Mouse (Mus musculus) limb, embryonic 14.5 days (tissue): Measurements from ENCODE around the gene Gm20425. TPM values are rescaled to one million over a fixed set of nuclear protein-coding genes. Genes with fewer than 3 reads are reported as not detected.
A peak's percentile ranks its signal among the peaks of the same experiment; 100 is the strongest.

ENCODE experiments used
- ATAC-seq: fragments of 200-750 bp; cut with Nextera tagmentation; 2 replicates; pipeline ENCODE4 v1.8.0; 2017; ENCODE audit warnings: low read depth, moderate number of reproducible peaks, moderate TSS enrichment; ENCODE audit not compliant: low FRiP score
- DNase-seq: peaks from one replicate; pipeline ENCODE4 v3.0.0-alpha.2; 2015; ENCODE audit warnings: low spot score
- H3K27ac ChIP-seq: fragments of 300-500 bp; sonication (generic); replicated peaks from 2 replicates; pipeline ENCODE4 v1.5.1; 2014; ENCODE audit warnings: low read depth, mild to moderate bottlenecking, low read length, moderate library complexity, mixed read lengths
- H3K27me3 ChIP-seq: fragments of 300-500 bp; sonication (generic); 2 replicates; pipeline ENCODE4 v1.6.1; 2014; ENCODE audit warnings: low read length, mixed read lengths; ENCODE audit not compliant: control insufficient read depth, insufficient read depth
- H3K36me3 ChIP-seq: fragments of 300-500 bp; sonication (generic); 2 replicates; pipeline ENCODE4 v1.6.1; 2014; ENCODE audit warnings: mild to moderate bottlenecking, low read length, moderate library complexity, mixed read lengths; ENCODE audit not compliant: control insufficient read depth, insufficient read depth
- H3K4me1 ChIP-seq: fragments of 300-500 bp; sonication (generic); 2 replicates; pipeline ENCODE4 v1.6.1; 2014; ENCODE audit warnings: antibody characterized with exemption, low read length, mixed read lengths; ENCODE audit not compliant: control insufficient read depth, insufficient read depth
- H3K4me2 ChIP-seq: fragments of 300-500 bp; sonication (generic); replicated peaks from 2 replicates; pipeline ENCODE4 v1.6.1; 2014; ENCODE audit warnings: low read depth, mild to moderate bottlenecking, low read length, moderate library complexity; ENCODE audit not compliant: severe bottlenecking
- H3K4me3 ChIP-seq: fragments of 300-500 bp; sonication (generic); replicated peaks from 2 replicates; pipeline ENCODE4 v1.5.1; 2014; ENCODE audit warnings: low read length
- H3K9ac ChIP-seq: fragments of 300-500 bp; sonication (generic); 2 replicates; pipeline ENCODE4 v1.6.1; 2014; ENCODE audit warnings: mild to moderate bottlenecking, low read depth, low read length, moderate library complexity; ENCODE audit not compliant: severe bottlenecking
- H3K9me3 ChIP-seq: fragments of 300-500 bp; sonication (generic); 2 replicates; pipeline ENCODE4 v1.6.1; 2016; ENCODE audit warnings: low read length; ENCODE audit not compliant: control insufficient read depth
- POLR2A ChIP-seq: fragments of 200-500 bp; IDR thresholded peaks from 2 replicates; pipeline ENCODE4 v1.8.0; 2012; ENCODE audit warnings: inconsistent platforms, mild to moderate bottlenecking, moderate library complexity, borderline replicate concordance; ENCODE audit not compliant: insufficient read depth, insufficient read length; ENCODE audit errors: extremely low read depth
- WGBS: fragments of 180-500 bp; shearing (Covaris S2); extraction: QIAGEN DNeasy Blood & Tissue Kit; methylation state at CpG from one replicate; pipeline ENCODE4 v1.1.7; 2014; 5-methylcytosine and 5-hydroxymethylcytosine counted together
- polyA plus RNA-seq, 2 experiments: library from polyadenylated mRNA; depleted of rRNA in 1 of 2; stranded (reverse) in 1 of 2; unstranded in 1 of 2; fragments of >200 nt; fragmentation: Nextera tagmentation in 1 of 2; extraction: Ambion mirVana in 1 of 2; gene quantifications; 2 replicates each; pipeline versions ENCODE4 v1.2.1 to v1.2.3; 2012 to 2014

Gm20425 gene
- polyA plus RNA-seq, 2 experiments: 0.45 TPM; not detected in 1

GRCm38 (mm10) chr9:103224721-103225120 is 5.4 kb downstream of the Gm20425 start:
- WGBS: 93% methylated on average over 7 of the region's 7 CpGs
- no peaks in the 10 kb centered on the region for H3K36me3 ChIP-seq
- H3K27ac ChIP-seq: no peak overlapping the region
- no peak overlapping the region for H3K4me2 ChIP-seq
- no peaks in the 10 kb centered on the region for H3K9me3 ChIP-seq
- H3K9ac ChIP-seq: no peak overlapping the region
- DNase-seq (no peak), ATAC-seq (no peak)
- TF ChIP-seq POLR2A: no peak
- H3K4me1 ChIP-seq: no peaks in the 10 kb centered on the region
- H3K27me3 ChIP-seq: no peaks in the 10 kb centered on the region
- no peak overlapping the region for H3K4me3 ChIP-seq

GRCm38 (mm10) chr9:103214281-103214680 is 15.8 kb downstream of the Gm20425 start:
- ATAC-seq: no peak
- H3K4me1 ChIP-seq: no peaks in the 10 kb centered on the region
- H3K4me3 ChIP-seq: no peak overlapping the region
- no peak overlapping the region for H3K4me2 ChIP-seq
- no peaks in the 10 kb centered on the region for H3K36me3 ChIP-seq
- no peaks in the 10 kb centered on the region for H3K27me3 ChIP-seq
- TF ChIP-seq POLR2A: no peak
- DNase-seq: no peak
- H3K27ac ChIP-seq: no peak overlapping the region
- WGBS: 80% methylated on average over 6 of the region's 6 CpGs
- no peaks in the 10 kb centered on the region for H3K9me3 ChIP-seq
- H3K9ac ChIP-seq: no peak overlapping the region

- Histone ChIP-seq H3K27me3 (no peaks in the 10 kb centered on the region), H3K9ac (no peak overlapping the region), H3K36me3 (no peaks in the 10 kb centered on the region), H3K9me3 (no peaks in the 10 kb centered on the region), H3K4me1 (no peaks in the 10 kb centered on the region), H3K4me2 (no peak overlapping the region), H3K4me3 (no peak overlapping the region), H3K27ac (no peak overlapping the region)
- no peak for TF ChIP-seq POLR2A
- WGBS: 70% methylated on average over 2 of the region's 2 CpGs
- no peak for DNase-seq
- ATAC-seq: no peak
Measured at GRCm38 (mm10) chr9:103213631-103214030, 16.5 kb downstream of the Gm20425 start.

- H3K4me3 ChIP-seq: peak overlapping the region; percentile 32
- peak; percentile 67 for DNase-seq
- H3K36me3 ChIP-seq: no peaks in the 10 kb centered on the region
- no peaks in the 10 kb centered on the region for H3K9me3 ChIP-seq
- WGBS: 57% methylated on average over 28 of the region's 28 CpGs
- H3K27me3 ChIP-seq: no peaks in the 10 kb centered on the region
- H3K4me2 ChIP-seq: peak overlapping the region; percentile 39
- ATAC-seq: no peak
- 0 out of 2 replicates have a peak overlapping the region, but pooled peaks have one; percentile 28 for H3K9ac ChIP-seq
- no peaks in the 10 kb centered on the region for H3K4me1 ChIP-seq
- no peak overlapping the region for H3K27ac ChIP-seq
- no peak for TF ChIP-seq POLR2A
Measured at GRCm38 (mm10) chr9:103212654-103213420, 17.3 kb downstream of the Gm20425 start.

- ATAC-seq (no peak), DNase-seq (no peak)
- H3K9ac ChIP-seq: no peak overlapping the region
- H3K4me1 ChIP-seq: no peaks in the 10 kb centered on the region
- no peak overlapping the region for H3K4me3 ChIP-seq
- H3K27ac ChIP-seq: no peak overlapping the region
- H3K4me2 ChIP-seq: no peak overlapping the region
- no peaks in the 10 kb centered on the region for H3K27me3 ChIP-seq
- H3K9me3 ChIP-seq: no peaks in the 10 kb centered on the region
- TF ChIP-seq POLR2A: no peak
- WGBS: 59% methylated on average over 6 of the region's 6 CpGs
- H3K36me3 ChIP-seq: no peaks in the 10 kb centered on the region
Measured at GRCm38 (mm10) chr9:103208802-103209423, 21.2 kb downstream of the Gm20425 start.
